Mouse (Mus musculus) kidney, postnatal 36 days (tissue): ENCODE results near the gene Phf21a.

ENCODE experiments used
- DNase-seq, 2 experiments: peaks; one replicate each; pipeline ENCODE4 v3.0.0; 2021 to 2022; ENCODE audit warnings: mixed read lengths in 2 of 2

Phf21a gene

GRCm38 (mm10) chr2:92240299-92240698 is 147.4 kb downstream of the Phf21a start:
- no peak for DNase-seq

- DNase-seq, result no peak
Observed at GRCm38 (mm10) chr2:92240816-92241215, 147.9 kb downstream of the Phf21a start.

DNA sequence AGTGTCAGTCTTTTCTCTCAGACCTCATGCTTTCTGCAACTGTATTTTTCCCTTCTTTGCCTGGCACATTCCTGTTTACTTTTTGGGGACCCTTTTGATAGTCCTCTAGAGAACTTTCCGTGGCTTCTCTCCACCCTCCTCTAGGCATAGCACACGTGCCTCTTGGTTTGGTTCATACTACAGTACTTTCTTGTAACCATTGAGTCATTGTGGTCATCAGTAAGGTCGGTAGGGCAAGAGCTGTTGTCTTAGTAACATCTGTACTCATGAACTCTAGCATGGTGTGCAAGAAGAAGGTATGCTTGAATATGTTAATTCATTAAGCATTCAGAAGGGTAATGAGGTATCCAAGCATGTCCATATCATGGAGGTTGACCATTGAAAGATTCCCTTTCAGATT is 148.4 kb downstream of the Phf21a start:
- DNase-seq, result no peak

- no peak for DNase-seq
Observed at GRCm38 (mm10) chr2:92246112-92246511, 153.2 kb downstream of the Phf21a start.

- no peak for DNase-seq
Observed at GRCm38 (mm10) chr2:92247711-92248110, 154.8 kb downstream of the Phf21a start.

GRCm38 (mm10) chr2:92250472-92250871 is 157.6 kb downstream of the Phf21a start:
- DNase-seq, result no peak

DNA sequence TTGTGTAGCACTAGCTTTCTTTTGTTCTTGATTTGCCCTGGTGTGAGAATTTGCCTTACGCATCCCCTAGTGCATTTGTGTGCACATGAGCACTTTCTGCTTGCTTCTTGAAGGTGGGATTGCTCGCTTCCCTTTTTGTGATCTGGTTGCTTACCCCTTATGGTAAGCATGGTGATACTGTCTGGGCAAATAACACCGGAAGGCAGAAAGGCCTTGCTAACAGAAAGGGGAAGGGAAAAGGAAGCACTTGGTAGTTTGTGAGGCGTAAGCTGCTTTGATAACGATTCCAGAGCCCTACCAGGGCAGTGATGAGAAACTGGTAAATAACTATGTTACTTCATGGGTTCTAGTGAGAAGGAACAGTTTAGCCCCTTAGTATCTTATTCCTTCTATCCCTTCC is 160.9 kb downstream of the Phf21a start:
- no peak for DNase-seq

GRCm38 (mm10) chr2:92256141-92256540 is 163.2 kb downstream of the Phf21a start:
- DNase-seq, result no peak

DNA sequence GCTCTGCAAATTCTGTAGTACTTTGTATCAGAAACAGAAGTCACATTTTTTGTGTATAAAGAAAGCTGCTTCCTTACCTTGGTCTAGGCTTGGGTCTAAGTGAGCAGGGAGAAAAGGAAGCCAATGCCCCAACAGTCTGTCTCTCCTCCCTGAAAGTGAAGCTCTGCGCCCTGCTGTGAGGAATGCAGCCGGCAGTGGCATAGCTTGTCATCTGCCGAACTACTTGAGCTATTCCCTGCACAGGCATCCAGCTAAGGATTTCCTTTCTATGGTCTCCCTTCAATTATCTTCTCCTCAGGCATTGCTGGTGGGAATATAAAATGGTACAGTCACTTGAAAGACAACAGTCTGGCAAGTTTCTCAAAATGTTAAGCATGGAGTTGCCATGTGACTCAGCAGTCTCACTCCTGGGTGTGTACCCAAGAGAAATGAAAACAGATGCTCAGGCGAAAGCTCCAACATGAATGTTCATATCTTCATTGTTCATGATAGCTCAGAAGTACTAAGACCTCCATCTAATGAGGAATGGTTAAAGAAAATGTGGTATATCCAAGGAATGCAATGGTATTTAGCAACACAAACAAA is 164.5 kb downstream of the Phf21a start:
- DNase-seq, result no peak

DNA sequence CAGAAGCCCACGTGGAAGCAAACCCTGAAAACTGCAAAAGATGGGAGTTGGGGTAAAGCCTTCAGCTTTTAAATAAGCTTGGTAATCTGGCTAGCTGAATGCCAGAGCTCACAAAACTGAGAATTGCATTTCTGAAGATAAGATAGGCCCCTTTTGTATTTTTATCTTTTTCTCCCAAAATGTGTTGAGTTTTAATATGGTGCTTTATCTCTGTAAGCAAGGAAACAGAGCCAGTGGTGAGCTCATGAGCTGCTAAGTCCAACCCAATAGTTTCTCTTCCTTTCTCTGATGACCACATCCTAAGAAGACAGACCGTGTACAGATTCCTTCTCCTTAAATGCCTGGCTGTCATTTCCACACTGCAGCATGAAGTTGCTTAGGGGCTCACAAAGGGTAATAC is 167.0 kb downstream of the Phf21a start:
- DNase-seq, result no peak

- DNase-seq, result no peak
Observed at GRCm38 (mm10) chr2:92266100-92266617, 173.2 kb downstream of the Phf21a start.

GRCm38 (mm10) chr2:92269227-92269626 is 176.3 kb downstream of the Phf21a start:
- no peak for DNase-seq

DNA sequence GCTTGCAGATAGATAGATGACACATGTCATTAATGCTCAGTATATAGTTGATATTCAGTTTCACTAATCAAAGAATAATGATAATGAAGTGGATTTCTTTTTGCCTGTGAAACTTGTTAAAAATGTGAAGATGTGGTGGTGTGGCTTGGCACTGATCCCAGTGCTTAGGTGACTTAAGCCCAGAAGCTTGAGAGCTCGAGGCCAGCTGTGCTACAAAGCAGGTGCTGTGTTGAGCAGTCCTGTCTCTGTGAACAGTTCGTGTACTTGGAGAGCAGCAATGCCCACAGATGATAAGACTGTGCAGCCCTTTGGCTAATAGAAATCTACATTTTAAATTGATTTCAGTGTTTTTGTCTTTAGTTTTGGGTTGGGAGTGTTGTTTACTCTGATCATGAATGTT is 179.6 kb downstream of the Phf21a start:
- DNase-seq, result no peak

DNA sequence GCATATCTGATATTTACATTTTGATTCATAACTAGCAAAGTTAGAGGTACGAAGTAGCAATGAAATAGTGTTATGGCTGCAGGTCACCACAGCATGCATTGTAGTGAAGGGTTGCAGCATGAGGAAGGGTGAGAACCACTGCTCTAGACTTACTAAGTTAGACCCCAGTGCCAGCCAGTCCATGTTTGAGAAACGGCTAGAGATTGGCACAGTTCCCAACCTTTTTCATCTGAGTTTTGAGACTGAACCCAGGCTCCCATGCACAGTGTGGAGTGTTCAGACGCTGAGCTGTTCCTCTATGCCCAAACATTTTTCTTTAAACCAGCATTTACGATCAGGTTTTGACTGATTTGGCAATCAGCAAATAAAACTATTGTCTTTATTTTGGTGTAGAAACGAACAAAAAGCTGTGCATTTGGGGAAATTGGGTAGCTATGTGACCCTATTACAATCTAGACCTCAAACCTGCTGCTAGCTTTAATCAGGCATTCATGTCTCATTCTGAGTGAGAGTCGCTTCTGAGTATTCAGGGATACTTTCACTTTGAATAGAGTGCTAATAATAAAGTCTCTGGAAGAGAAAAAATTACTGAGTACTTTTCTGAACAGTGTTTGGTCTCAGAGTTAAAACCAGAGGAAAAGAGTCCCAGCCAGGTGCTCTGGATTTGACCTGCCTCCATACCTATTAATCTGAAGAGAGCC is 180.3 kb downstream of the Phf21a start:
- no peak for DNase-seq

GRCm38 (mm10) chr2:92273802-92274183 is 180.9 kb downstream of the Phf21a start:
- no peak for DNase-seq

GRCm38 (mm10) chr2:92277787-92278186 is 184.9 kb downstream of the Phf21a start:
- no peak for DNase-seq

- DNase-seq, result no peak
Observed at GRCm38 (mm10) chr2:92278663-92279062, 185.7 kb downstream of the Phf21a start.

- DNase-seq, result no peak
Observed at GRCm38 (mm10) chr2:92279398-92279797, 186.5 kb downstream of the Phf21a start.

DNA sequence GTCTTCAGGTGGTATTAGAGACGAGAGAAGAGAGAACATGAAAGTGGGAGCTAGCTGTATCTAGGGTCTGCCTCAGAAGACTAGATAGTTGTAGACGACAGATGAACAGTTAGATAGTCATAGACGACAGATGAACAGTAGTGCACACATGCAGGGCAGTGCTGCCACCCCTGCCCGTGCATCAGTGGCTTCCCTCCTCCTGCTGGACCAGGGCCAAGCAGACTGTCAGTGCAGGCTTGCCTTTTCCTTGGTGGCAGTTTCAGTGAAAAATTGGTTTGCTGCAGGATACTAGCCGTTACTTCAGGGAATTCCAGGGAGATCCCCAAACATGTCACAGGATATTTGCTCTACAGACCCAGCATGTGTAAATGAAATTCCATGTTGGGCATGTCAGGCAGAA is 192.7 kb downstream of the Phf21a start:
- DNase-seq, result peak in 1 of 2 experiments; percentile 41

GRCm38 (mm10) chr2:92289335-92289734 is 196.4 kb downstream of the Phf21a start:
- no peak for DNase-seq

- DNase-seq, result no peak
Observed at GRCm38 (mm10) chr2:92291526-92291925, 198.6 kb downstream of the Phf21a start.

- peak; percentile 88 to 92 for DNase-seq
Observed at GRCm38 (mm10) chr2:92296402-92296801, 203.5 kb downstream of the Phf21a start.

DNA sequence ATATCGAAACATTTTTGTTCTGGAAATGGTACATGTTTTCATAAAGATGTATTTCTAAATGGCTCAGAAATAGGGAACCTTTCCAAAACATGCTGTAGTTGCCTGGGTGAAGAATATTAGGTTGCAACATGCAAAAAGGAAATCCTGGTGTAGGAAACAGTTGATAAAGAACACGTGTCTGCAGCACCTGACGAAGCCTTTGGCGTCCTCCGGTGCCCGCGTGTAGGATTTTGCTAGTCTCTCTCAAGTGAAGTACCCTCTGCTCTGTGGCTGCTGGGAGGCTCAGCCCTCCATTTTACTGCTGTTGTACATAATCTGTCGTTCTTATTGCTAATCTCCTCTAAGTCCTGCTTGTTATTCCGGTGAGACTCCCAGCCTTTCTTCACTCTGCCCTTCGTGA is 207.0 kb downstream of the Phf21a start:
- DNase-seq, result no peak

- no peak for DNase-seq
Observed at GRCm38 (mm10) chr2:92301849-92302607, 209.1 kb downstream of the Phf21a start.
